Mouse (Mus musculus): Measurements from ENCODE around the gene Dnm3.

- no peak for TF ChIP-seq HCFC1 (IDR thresholded peaks at IDR 0.05; ENCODE audit: borderline replicate concordance, insufficient read depth, low read length)
- no peak for TF ChIP-seq MAFK (IDR thresholded peaks at IDR 0.05; ENCODE audit: insufficient read depth, low read depth, low read length)
These were observed 457.5 kb downstream of the Dnm3 start for GRCm38 (mm10) chr1:162020303-162020731.

Measured in ES-E14 (cell line).